Mouse (Mus musculus) cerebellum, adult 9-11 months (tissue): ENCODE results near the gene Fam19a5.

Source experiments
- DNase-seq: peaks from one replicate; pipeline ENCODE4 v3.0.0; 2022

Fam19a5 gene

GRCm38 (mm10) chr15:87765876-87766275 lies 221.8 kb downstream of the Fam19a5 start:
- no peak for DNase-seq

GRCm38 (mm10) chr15:87773955-87774354 lies 229.9 kb downstream of the Fam19a5 start:
- no peak for DNase-seq

GRCm38 (mm10) chr15:87783331-87783730 lies 239.2 kb downstream of the Fam19a5 start:
- DNase-seq: no peak

GRCm38 (mm10) chr15:87789671-87790070 lies 245.6 kb downstream of the Fam19a5 start:
- no peak for DNase-seq

GRCm38 (mm10) chr15:87793661-87794060 lies 249.6 kb downstream of the Fam19a5 start:
- DNase-seq: no peak

- no peak for DNase-seq
Observed at GRCm38 (mm10) chr15:87796571-87796970, 252.5 kb downstream of the Fam19a5 start.
